Mouse (Mus musculus) intestine, postnatal 0 days (tissue): Measurements from ENCODE around the gene Erv3. TPM values are rescaled to one million over a fixed set of nuclear protein-coding genes. Genes with fewer than 3 reads are reported as not detected.
"Not testable (repeated sequence)": the region's sequence is repeated elsewhere in the genome, so short reads cannot be mapped to it uniquely, and the experiment has no call there.

Experiments used
- ATAC-seq: fragments of 200-750 bp; cut with Nextera tagmentation; 2 replicates; pipeline ENCODE4 v1.8.0; 2017; ENCODE audit warnings: mild to moderate bottlenecking, moderate TSS enrichment, moderate library complexity
- H3K27ac ChIP-seq: fragments of 300-500 bp; sonication (generic); 2 replicates; pipeline ENCODE4 v1.5.1; 2014; ENCODE audit warnings: mild to moderate bottlenecking, low read depth, low read length, moderate library complexity
- H3K27me3 ChIP-seq: fragments of 300-500 bp; sonication (generic); replicated peaks from 2 replicates; pipeline ENCODE4 v1.6.1; 2014; ENCODE audit warnings: low read length, mixed read lengths; ENCODE audit not compliant: control insufficient read depth, insufficient read depth
- H3K36me3 ChIP-seq: fragments of 300-500 bp; sonication (generic); 2 replicates; pipeline ENCODE4 v1.6.1; 2014; ENCODE audit warnings: mild to moderate bottlenecking, moderate library complexity; ENCODE audit not compliant: control insufficient read depth, insufficient read depth
- H3K4me1 ChIP-seq: fragments of 300-500 bp; sonication (generic); replicated peaks from 2 replicates; pipeline ENCODE4 v1.6.1; 2014; ENCODE audit warnings: antibody characterized with exemption, low read length, mixed read lengths; ENCODE audit not compliant: control insufficient read depth, insufficient read depth
- H3K4me2 ChIP-seq: fragments of 300-500 bp; sonication (generic); replicated peaks from 2 replicates; pipeline ENCODE4 v1.6.1; 2014; ENCODE audit warnings: low read depth, mild to moderate bottlenecking, moderate library complexity
- H3K4me3 ChIP-seq: fragments of 300-500 bp; sonication (generic); 2 replicates; pipeline ENCODE4 v1.5.1; 2014; ENCODE audit warnings: low read depth, low read length
- H3K9ac ChIP-seq: fragments of 300-500 bp; sonication (generic); 2 replicates; pipeline ENCODE4 v1.6.1; 2014; ENCODE audit warnings: mild to moderate bottlenecking, low read depth, low read length
- H3K9me3 ChIP-seq: fragments of 300-500 bp; sonication (generic); 2 replicates; pipeline ENCODE4 v1.6.1; 2016; ENCODE audit warnings: mixed run types; ENCODE audit not compliant: control insufficient read depth
- CTCF ChIP-seq: sonication (generic); IDR thresholded peaks from 2 replicates; pipeline ENCODE4 v1.5.1; 2016; ENCODE audit warnings: low read depth, mild to moderate bottlenecking, control low read depth, antibody characterized with exemption, moderate library complexity
- WGBS: fragments of 180-500 bp; shearing (Covaris S2); extraction: QIAGEN DNeasy Blood & Tissue Kit; methylation state at CpG from one replicate; pipeline ENCODE4 v1.1.7; 2014; 5-methylcytosine and 5-hydroxymethylcytosine counted together
- polyA plus RNA-seq: library from polyadenylated mRNA; unstranded; fragments of >200 nt; fragmentation: Nextera tagmentation; extraction: Ambion mirVana; gene quantifications from 2 replicates; pipeline ENCODE4 v1.2.1, GENCODE M21; 2015

Gene Erv3
- polyA plus RNA-seq, 1 experiment from 2014 or later: not detected

- WGBS: 41% methylated on average over 2 of the region's 2 CpGs
- no peaks in the 10 kb centered on the region for H3K4me1 ChIP-seq
- H3K4me2 ChIP-seq: no peak overlapping the region
- H3K9me3 ChIP-seq: no peaks in the 10 kb centered on the region
- no peak overlapping the region for H3K27ac ChIP-seq
- H3K9ac ChIP-seq: no peak overlapping the region
- no peak overlapping the region for H3K4me3 ChIP-seq
- H3K27me3 ChIP-seq: no peaks in the 10 kb centered on the region
- ATAC-seq: no peak
- TF ChIP-seq CTCF: no peak
- H3K36me3 ChIP-seq: no peaks in the 10 kb centered on the region
Measured at GRCm38 (mm10) chr2:131831861-131832260, 27.7 kb downstream of the Erv3 start.

- H3K36me3 ChIP-seq, H3K27me3 ChIP-seq, ATAC-seq, H3K27ac ChIP-seq, H3K4me3 ChIP-seq, H3K9ac ChIP-seq, H3K9me3 ChIP-seq, H3K4me2 ChIP-seq, H3K4me1 ChIP-seq: not testable (repeated sequence)
- 83% methylated on average over 4 of the region's 4 CpGs for WGBS
Measured at GRCm38 (mm10) chr2:131830945-131831344, 28.6 kb downstream of the Erv3 start.

- H3K4me1 ChIP-seq: no peaks in the 10 kb centered on the region
- no peak overlapping the region for H3K27ac ChIP-seq
- ATAC-seq: no peak
- H3K4me3 ChIP-seq: no peak overlapping the region
- 49% methylated on average over 18 of the region's 18 CpGs for WGBS
- peak; percentile 79 for TF ChIP-seq CTCF
- H3K9me3 ChIP-seq: no peaks in the 10 kb centered on the region
- H3K27me3 ChIP-seq: no peaks in the 10 kb centered on the region
- H3K36me3 ChIP-seq: no peaks in the 10 kb centered on the region
- H3K4me2 ChIP-seq: no peak overlapping the region
- no peak overlapping the region for H3K9ac ChIP-seq
Measured at GRCm38 (mm10) chr2:131827999-131828975, 31.3 kb downstream of the Erv3 start.

GRCm38 (mm10) chr2:131827026-131827687, 32.4 kb downstream of the Erv3 start:
- WGBS: 80% methylated on average over 4 of the region's 4 CpGs
- Histone ChIP-seq H3K4me2 (no peak overlapping the region), H3K9ac (no peak overlapping the region), H3K9me3 (no peaks in the 10 kb centered on the region), H3K4me3 (no peak overlapping the region), H3K27ac (no peak overlapping the region), H3K36me3 (no peaks in the 10 kb centered on the region), H3K27me3 (no peaks in the 10 kb centered on the region), H3K4me1 (no peaks in the 10 kb centered on the region)
- no peak for ATAC-seq
- no peak for TF ChIP-seq CTCF

- no peak for TF ChIP-seq CTCF
- ATAC-seq: no peak
- no peak overlapping the region for H3K9ac ChIP-seq
- H3K27me3 ChIP-seq: no peaks in the 10 kb centered on the region
- H3K4me3 ChIP-seq: no peak overlapping the region
- H3K27ac ChIP-seq: no peak overlapping the region
- no peaks in the 10 kb centered on the region for H3K9me3 ChIP-seq
- H3K4me2 ChIP-seq: no peak overlapping the region
- no peaks in the 10 kb centered on the region for H3K36me3 ChIP-seq
- 51% methylated on average over 2 of the region's 2 CpGs for WGBS
- no peaks in the 10 kb centered on the region for H3K4me1 ChIP-seq
Measured at GRCm38 (mm10) chr2:131825498-131825897, 34.0 kb downstream of the Erv3 start.

- no peaks in the 10 kb centered on the region for H3K36me3 ChIP-seq
- 32% methylated on average over 2 of the region's 2 CpGs for WGBS
- H3K27ac ChIP-seq: no peak overlapping the region
- no peak for ATAC-seq
- no peaks in the 10 kb centered on the region for H3K27me3 ChIP-seq
- H3K9me3 ChIP-seq: no peaks in the 10 kb centered on the region
- no peak overlapping the region for H3K4me2 ChIP-seq
- H3K9ac ChIP-seq: no peak overlapping the region
- no peak for TF ChIP-seq CTCF
- no peak overlapping the region for H3K4me3 ChIP-seq
- no peaks in the 10 kb centered on the region for H3K4me1 ChIP-seq
Measured at GRCm38 (mm10) chr2:131823931-131824330, 35.6 kb downstream of the Erv3 start.
